10 mouse cellular contexts compared by ENCODE assay signal in genomic region chr2:115384414-115385180, GRCm38 (mm10).
DNase-seq lines count a peak whose midpoint lies in the region; ATAC-seq and TF ChIP-seq lines count a peak whose summit lies in the region.
"Had no signal": no experiment of that assay in that cellular context is flagged by ENCODE, and none has a peak within 500 bp of the region (broad histone marks: within the 10 kb centered on the region; RNA-seq: fewer than 3 reads in every experiment).

No protein-coding gene starts in this region.

- H3K36me3 ChIP-seq in kidney, adult 2 months (ENCODE audit: control insufficient read depth, insufficient read depth, low read length), result no peaks in the 10 kb centered on the region; the same call in 1 of the 2 replicates
- H3K36me3 ChIP-seq in embryonic facial prominence, embryonic 15.5 days, result no peaks in the 10 kb centered on the region
- H3K36me3 ChIP-seq in kidney, embryonic 15.5 days, result no peaks in the 10 kb centered on the region
- H3K36me3 ChIP-seq: G1E had no signal

- H3K4me2 ChIP-seq in embryonic facial prominence, embryonic 15.5 days (replicated peaks), result 0 out of 2 replicates have a peak overlapping the region, but pooled peaks have one; percentile 34
- no peak overlapping the region for H3K4me2 ChIP-seq in kidney, embryonic 15.5 days

- no peak for ATAC-seq in embryonic facial prominence, embryonic 15.5 days (ENCODE audit: insufficient number of reproducible peaks, low FRiP score, low TSS enrichment, low read depth)
- ATAC-seq in kidney, embryonic 15.5 days (replicated peaks; ENCODE audit: low FRiP score), result peak; percentile 47; the same call in 1 of the 2 replicates

- H3K27me3 ChIP-seq in kidney, adult 2 months (replicated peaks; ENCODE audit: control insufficient read depth, insufficient read depth, low read length), result no peaks in the 10 kb centered on the region
- no peaks in the 10 kb centered on the region for H3K27me3 ChIP-seq in embryonic facial prominence, embryonic 15.5 days
- no peaks in the 10 kb centered on the region for H3K27me3 ChIP-seq in kidney, embryonic 15.5 days

- H3K4me3 ChIP-seq in kidney, adult 2 months (ENCODE audit: insufficient read depth, low read depth, low read length), result no peak overlapping the region
- H3K4me3 ChIP-seq in embryonic facial prominence, embryonic 15.5 days (replicated peaks), result no peak overlapping the region
- H3K4me3 ChIP-seq in kidney, embryonic 15.5 days (replicated peaks), result no peak overlapping the region
- H3K4me3 ChIP-seq in olfactory bulb, adult 2 months (ENCODE audit: insufficient read depth, low read depth, low read length), result no peak overlapping the region

- 37% methylated on average over 13 of the region's 13 CpGs for WGBS in kidney, adult 2 months
- 31% methylated on average over 13 of the region's 13 CpGs for WGBS in embryonic facial prominence, embryonic 15.5 days
- 43% methylated on average over 13 of the region's 13 CpGs for WGBS in kidney, embryonic 15.5 days
- WGBS in olfactory bulb, adult 2 months, result 27% methylated on average over 13 of the region's 13 CpGs

- TF ChIP-seq CTCF in kidney, adult 2 months (conservative IDR thresholded peaks at IDR 0.05; ENCODE audit: insufficient read depth, insufficient read length, low read depth, low read length), result no peak
- TF ChIP-seq CTCF in olfactory bulb, adult 2 months (IDR thresholded peaks at IDR 0.05; ENCODE audit: insufficient read depth, low read depth, low read length), result no peak

- H3K9me3 ChIP-seq in embryonic facial prominence, embryonic 15.5 days (replicated peaks), result no peaks in the 10 kb centered on the region
- H3K9me3 ChIP-seq in kidney, embryonic 15.5 days (replicated peaks), result no peaks in the 10 kb centered on the region
- H3K9me3 ChIP-seq: G1E had no signal

- H3K27ac ChIP-seq in kidney, adult 2 months (ENCODE audit: insufficient read depth, low read depth, low read length), result peak overlapping the region; percentile 91
- H3K27ac ChIP-seq in embryonic facial prominence, embryonic 15.5 days (replicated peaks), result 0 out of 2 replicates have a peak overlapping the region, but pooled peaks have one; percentile 22
- peak overlapping the region; percentile 87 for H3K27ac ChIP-seq in kidney, embryonic 15.5 days
- peak overlapping the region; percentile 62 for H3K27ac ChIP-seq in olfactory bulb, adult 2 months (ENCODE audit: insufficient read depth, low read depth, low read length)

- no peaks in the 10 kb centered on the region for H3K4me1 ChIP-seq in kidney, adult 2 months (ENCODE audit: control insufficient read depth, insufficient read depth, low read length)
- H3K4me1 ChIP-seq in embryonic facial prominence, embryonic 15.5 days, result peaks cover 18% of the 10 kb centered on the region
- peaks cover 21% of the 10 kb centered on the region for H3K4me1 ChIP-seq in kidney, embryonic 15.5 days
- peaks cover 11% of the 10 kb centered on the region for H3K4me1 ChIP-seq in olfactory bulb, adult 2 months (ENCODE audit: control insufficient read depth, insufficient read depth, low read length)

- TF ChIP-seq POLR2A in kidney, adult 2 months (IDR thresholded peaks at IDR 0.05; ENCODE audit: low read depth, low read length), result no peak
- TF ChIP-seq POLR2A in olfactory bulb, adult 2 months (IDR thresholded peaks at IDR 0.05; ENCODE audit: insufficient read depth, low read depth, low read length), result no peak

- no peak overlapping the region for H3K9ac ChIP-seq in embryonic facial prominence, embryonic 15.5 days
- no peak overlapping the region for H3K9ac ChIP-seq in kidney, embryonic 15.5 days

- peak; percentile 39 for DNase-seq in kidney, adult 2 months
- DNase-seq in kidney, adult 8-10 months, result no peak
- DNase-seq in spleen, postnatal 10 days (ENCODE audit: low spot score in 2 of 2), result no peak
- no peak for DNase-seq in spleen, postnatal 36 days (ENCODE audit: low spot score in 2 of 2)
- no peak for DNase-seq in cerebellum, postnatal 36 days
- DNase-seq: right cerebral cortex, postnatal 4 days had no signal

Comparison
In these comparisons a context has a peak if more than half of its experiments do, and no peak if none do; other contexts are left out.
1. H3K27ac ChIP-seq: peak in every context shown above with its lines; median percentile 91 in kidney, adult 2 months; 87 in kidney, embryonic 15.5 days; 62 in olfactory bulb, adult 2 months; 22 in embryonic facial prominence, embryonic 15.5 days.